In the genomic region with DNA sequence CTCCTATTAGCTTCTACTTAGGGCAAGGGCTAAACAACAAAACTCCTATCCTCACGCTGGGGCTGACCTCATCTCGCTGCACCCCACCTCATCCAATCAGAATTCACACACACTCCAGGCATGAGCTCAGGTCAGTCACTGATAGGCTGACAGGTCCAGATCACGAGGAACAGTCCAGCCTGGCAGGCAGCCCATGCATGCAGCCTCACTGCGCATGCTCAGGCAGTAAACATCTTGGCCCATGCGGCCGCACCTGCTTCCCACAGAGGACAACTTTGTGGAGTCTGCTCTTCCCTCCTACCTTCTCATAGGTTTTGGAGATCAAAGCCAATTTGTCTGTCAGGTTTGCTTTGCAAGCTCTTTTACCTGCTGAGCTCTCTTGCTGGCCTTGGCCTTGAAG, we compare ENCODE assay signal across 31 mouse cellular contexts. TPM values are rescaled to one million over a fixed set of nuclear protein-coding genes. Genes with fewer than 3 reads are reported as not detected.
"Had no signal": no experiment of that assay in that cellular context is flagged by ENCODE, and none has a peak within 500 bp of the region (broad histone marks: within the 10 kb centered on the region; RNA-seq: fewer than 3 reads in every experiment).

No protein-coding gene starts in this region.

RNA-seq across cellular contexts. Expression of a gene that starts 10.1 kb away (rescaled TPM):
- total RNA-seq: common myeloid progenitor, adult 5-6 weeks; forebrain, postnatal 0 days; gastrocnemius, postnatal 10 days; gastrocnemius, postnatal 4 days; granulocyte monocyte progenitor cell, adult 5-6 weeks; heart, adult 18-20 months; heart, adult 2 months had no signal
- polyA plus RNA-seq: cortical plate, adult 2 months; embryonic facial prominence, embryonic 10.5 days; embryonic facial prominence, embryonic 12.5 days; embryonic facial prominence, embryonic 13.5 days; embryonic facial prominence, embryonic 14.5 days; embryonic facial prominence, embryonic 15.5 days; forebrain, embryonic 10.5 days; forebrain, embryonic 11.5 days; forebrain, embryonic 12.5 days; forebrain, embryonic 13.5 days; forebrain, embryonic 14.5 days; forebrain, embryonic 15.5 days; forebrain, embryonic 16.5 days; frontal cortex, adult 2 months; heart, embryonic 10.5 days had no signal

RNA-seq across cellular contexts. Expression of a gene that starts 44.3 kb away (rescaled TPM):
- total RNA-seq: gastrocnemius, adult 18-20 months; gastrocnemius, adult 2 months; gastrocnemius, adult 8-10 months; gastrocnemius, postnatal 10 days; gastrocnemius, postnatal 14 days; gastrocnemius, postnatal 25 days; gastrocnemius, postnatal 36 days; gastrocnemius, postnatal 4 days; granulocyte monocyte progenitor cell, adult 5-6 weeks; heart, adult 18-20 months; heart, adult 2 months; heart, adult 8-10 months had no signal
- polyA plus RNA-seq: embryonic facial prominence, embryonic 13.5 days; erythroblast, embryonic 14.5 days; gonadal fat pad, adult 2 months; heart, adult 2 months had no signal
